Comparison of ENCODE assay signal across 26 mouse cellular contexts in genomic region chr3:83906185-83906584, GRCm38 (mm10).
"Had no signal": no experiment of that assay in that cellular context is flagged by ENCODE, and none has a peak within 500 bp of the region (broad histone marks: within the 10 kb centered on the region; RNA-seq: fewer than 3 reads in every experiment).

No protein-coding gene starts in this region.

- H3K4me3 ChIP-seq: gastrocnemius, adult 2 months; heart, embryonic 13.5 days; heart, embryonic 15.5 days; hindbrain, embryonic 12.5 days; intestine, embryonic 15.5 days; layer of hippocampus, adult 2 months; left cerebral cortex, adult 2 months; limb, embryonic 10.5 days; limb, embryonic 12.5 days; liver, embryonic 13.5 days had no signal

- H3K4me2 ChIP-seq: heart, embryonic 11.5 days; heart, embryonic 13.5 days; heart, embryonic 15.5 days; hindbrain, embryonic 12.5 days; hindbrain, embryonic 14.5 days; intestine, embryonic 15.5 days; limb, embryonic 12.5 days; liver, embryonic 11.5 days; liver, embryonic 13.5 days had no signal

- H3K9ac ChIP-seq: heart, embryonic 13.5 days; heart, embryonic 15.5 days; hindbrain, embryonic 12.5 days; hindbrain, embryonic 14.5 days; intestine, embryonic 15.5 days; limb, embryonic 12.5 days; liver, embryonic 13.5 days had no signal

- H3K27ac ChIP-seq: gastrocnemius, adult 2 months; heart, embryonic 13.5 days; heart, embryonic 15.5 days; hindbrain, embryonic 12.5 days; hindbrain, embryonic 14.5 days; intestine, embryonic 15.5 days; layer of hippocampus, adult 2 months; left cerebral cortex, adult 2 months; limb, embryonic 10.5 days; limb, embryonic 12.5 days; liver, embryonic 13.5 days had no signal

- H3K27me3 ChIP-seq: heart, embryonic 13.5 days; heart, embryonic 15.5 days; hindbrain, embryonic 12.5 days; intestine, embryonic 15.5 days; limb, embryonic 12.5 days; liver, embryonic 13.5 days had no signal

- H3K9me3 ChIP-seq: heart, embryonic 13.5 days; heart, embryonic 15.5 days; hindbrain, embryonic 12.5 days; intestine, embryonic 15.5 days; limb, embryonic 10.5 days; limb, embryonic 12.5 days; liver, embryonic 13.5 days had no signal

- H3K4me1 ChIP-seq: hindbrain, embryonic 12.5 days; intestine, embryonic 15.5 days; limb, embryonic 10.5 days; limb, embryonic 12.5 days; liver, embryonic 13.5 days had no signal

- ATAC-seq: hindbrain, embryonic 16.5 days; intestine, embryonic 15.5 days; intestine, postnatal 0 days had no signal

- DNase-seq: gastrocnemius, adult 2 months; gastrocnemius, postnatal 10 days; gastrocnemius, postnatal 25 days; heart, adult 18-20 months; heart, postnatal 14 days; heart, postnatal 36 days; kidney, adult 18-20 months; kidney, adult 8-10 months; kidney, postnatal 10 days; kidney, postnatal 25 days; kidney, postnatal 4 days; liver; liver, embryonic 13.5 days had no signal
